9 mouse cellular contexts compared by ENCODE assay signal in genomic region chr10:31465840-31466541, GRCm38 (mm10). TPM values are rescaled to one million over a fixed set of nuclear protein-coding genes. Genes with fewer than 3 reads are reported as not detected.
DNase-seq lines count a peak whose midpoint lies in the region; ATAC-seq and TF ChIP-seq lines count a peak whose summit lies in the region.
"Had no signal": no experiment of that assay in that cellular context is flagged by ENCODE, and none has a peak within 500 bp of the region (broad histone marks: within the 10 kb centered on the region; RNA-seq: fewer than 3 reads in every experiment).

No protein-coding gene starts in this region.

- TF ChIP-seq EP300 in heart, postnatal 0 days (IDR thresholded peaks at IDR 0.05; ENCODE audit: low read depth) = no peak
- no peak for TF ChIP-seq EP300 in liver, postnatal 0 days (IDR thresholded peaks at IDR 0.05; ENCODE audit: low read depth)

- H3K4me3 ChIP-seq in heart, postnatal 0 days (ENCODE audit: low read depth, low read length) = no peak overlapping the region
- no peak overlapping the region for H3K4me3 ChIP-seq in liver, postnatal 0 days (ENCODE audit: low read depth, low read length)
- no peak overlapping the region for H3K4me3 ChIP-seq in liver, embryonic 11.5 days (ENCODE audit: low read depth, low read length)
- no peak overlapping the region for H3K4me3 ChIP-seq in embryonic facial prominence, embryonic 14.5 days (ENCODE audit: low read depth, low read length)
- no peak overlapping the region for H3K4me3 ChIP-seq in midbrain, postnatal 0 days (ENCODE audit: low read depth, low read length)
- H3K4me3 ChIP-seq: embryonic facial prominence, embryonic 13.5 days had no signal

- no peaks in the 10 kb centered on the region for H3K9me3 ChIP-seq in heart, postnatal 0 days (replicated peaks; ENCODE audit: control insufficient read depth, low read length)
- no peaks in the 10 kb centered on the region for H3K9me3 ChIP-seq in liver, postnatal 0 days (ENCODE audit: low read length)
- no peaks in the 10 kb centered on the region for H3K9me3 ChIP-seq in liver, embryonic 11.5 days (ENCODE audit: control insufficient read depth, low read length)
- no peaks in the 10 kb centered on the region for H3K9me3 ChIP-seq in embryonic facial prominence, embryonic 14.5 days (ENCODE audit: control insufficient read depth, low read length)
- H3K9me3 ChIP-seq in midbrain, postnatal 0 days (ENCODE audit: low read length) = no peaks in the 10 kb centered on the region
- H3K9me3 ChIP-seq: embryonic facial prominence, embryonic 13.5 days had no signal

- no peaks in the 10 kb centered on the region for H3K36me3 ChIP-seq in heart, postnatal 0 days (replicated peaks; ENCODE audit: control insufficient read depth, insufficient read depth, low read length)
- no peaks in the 10 kb centered on the region for H3K36me3 ChIP-seq in liver, postnatal 0 days (replicated peaks; ENCODE audit: insufficient read depth, low read length)
- H3K36me3 ChIP-seq in liver, embryonic 11.5 days (ENCODE audit: control insufficient read depth, insufficient read depth, low read length) = no peaks in the 10 kb centered on the region
- H3K36me3 ChIP-seq in embryonic facial prominence, embryonic 14.5 days (ENCODE audit: control insufficient read depth, insufficient read depth, low read length) = no peaks in the 10 kb centered on the region
- H3K36me3 ChIP-seq in midbrain, postnatal 0 days (ENCODE audit: insufficient read depth, low read length) = no peaks in the 10 kb centered on the region
- H3K36me3 ChIP-seq: embryonic facial prominence, embryonic 13.5 days had no signal

- H3K9ac ChIP-seq in heart, postnatal 0 days (replicated peaks; ENCODE audit: low read depth, low read length) = no peak overlapping the region
- no peak overlapping the region for H3K9ac ChIP-seq in liver, postnatal 0 days (replicated peaks)
- no peak overlapping the region for H3K9ac ChIP-seq in liver, embryonic 11.5 days (ENCODE audit: low read depth, low read length)
- no peak overlapping the region for H3K9ac ChIP-seq in embryonic facial prominence, embryonic 14.5 days (ENCODE audit: low read depth, low read length)
- no peak overlapping the region for H3K9ac ChIP-seq in midbrain, postnatal 0 days (replicated peaks; ENCODE audit: low read length, poor library complexity, severe bottlenecking)
- H3K9ac ChIP-seq: embryonic facial prominence, embryonic 13.5 days had no signal

- TF ChIP-seq CTCF in heart, postnatal 0 days (IDR thresholded peaks at IDR 0.05; ENCODE audit: low read depth) = peak; percentile 82
- TF ChIP-seq CTCF in liver, postnatal 0 days (IDR thresholded peaks at IDR 0.05; ENCODE audit: low read depth) = peak; percentile 71
- TF ChIP-seq CTCF in midbrain, postnatal 0 days (IDR thresholded peaks at IDR 0.05) = peak; percentile 95

- WGBS in heart, postnatal 0 days = 80% methylated on average over 6 of the region's 6 CpGs
- 77% methylated on average over 6 of the region's 6 CpGs for WGBS in liver, postnatal 0 days (ENCODE audit: insufficient replicate concordance)
- 82% methylated on average over 6 of the region's 6 CpGs for WGBS in liver, embryonic 11.5 days
- WGBS in embryonic facial prominence, embryonic 14.5 days = 59% methylated on average over 6 of the region's 6 CpGs
- 75% methylated on average over 6 of the region's 6 CpGs for WGBS in midbrain, postnatal 0 days

- no peak for ATAC-seq in heart, postnatal 0 days (ENCODE audit: insufficient read depth, low read depth)
- ATAC-seq in liver, postnatal 0 days = no peak
- ATAC-seq in liver, embryonic 11.5 days (replicated peaks; ENCODE audit: low FRiP score) = no peak
- peak; percentile 65; the same call in 1 of the 2 replicates for ATAC-seq in embryonic facial prominence, embryonic 14.5 days (ENCODE audit: low read depth)
- no peak for ATAC-seq in midbrain, postnatal 0 days (ENCODE audit: low FRiP score)

- H3K27me3 ChIP-seq in heart, postnatal 0 days (ENCODE audit: control insufficient read depth, insufficient read depth, low read length) = no peaks in the 10 kb centered on the region
- no peaks in the 10 kb centered on the region for H3K27me3 ChIP-seq in liver, postnatal 0 days (ENCODE audit: insufficient read depth, low read length)
- no peaks in the 10 kb centered on the region for H3K27me3 ChIP-seq in liver, embryonic 11.5 days (replicated peaks; ENCODE audit: control insufficient read depth, insufficient read depth, low read length)
- H3K27me3 ChIP-seq in embryonic facial prominence, embryonic 14.5 days (replicated peaks; ENCODE audit: control insufficient read depth, insufficient read depth, low read length) = no peaks in the 10 kb centered on the region
- H3K27me3 ChIP-seq in midbrain, postnatal 0 days (ENCODE audit: insufficient read depth, low read length) = no peaks in the 10 kb centered on the region
- H3K27me3 ChIP-seq: embryonic facial prominence, embryonic 13.5 days had no signal

- no peaks in the 10 kb centered on the region for H3K4me1 ChIP-seq in heart, postnatal 0 days (ENCODE audit: control insufficient read depth, insufficient read depth)
- no peaks in the 10 kb centered on the region for H3K4me1 ChIP-seq in liver, postnatal 0 days (ENCODE audit: insufficient read depth)
- no peaks in the 10 kb centered on the region for H3K4me1 ChIP-seq in liver, embryonic 11.5 days (replicated peaks; ENCODE audit: control insufficient read depth, insufficient read depth, low read length)
- no peaks in the 10 kb centered on the region for H3K4me1 ChIP-seq in embryonic facial prominence, embryonic 14.5 days (ENCODE audit: control insufficient read depth, insufficient read depth, low read length)
- H3K4me1 ChIP-seq in midbrain, postnatal 0 days (ENCODE audit: insufficient read depth, low read length) = no peaks in the 10 kb centered on the region

- no peak overlapping the region for H3K4me2 ChIP-seq in heart, postnatal 0 days (ENCODE audit: low read depth, low read length)
- H3K4me2 ChIP-seq in liver, postnatal 0 days (ENCODE audit: low read depth, low read length) = no peak overlapping the region
- no peak overlapping the region for H3K4me2 ChIP-seq in liver, embryonic 11.5 days
- no peak overlapping the region for H3K4me2 ChIP-seq in embryonic facial prominence, embryonic 14.5 days (ENCODE audit: low read depth, low read length)
- H3K4me2 ChIP-seq in midbrain, postnatal 0 days (ENCODE audit: low read depth, low read length, poor library complexity, severe bottlenecking) = no peak overlapping the region
- H3K4me2 ChIP-seq: embryonic facial prominence, embryonic 13.5 days had no signal

- no peak overlapping the region for H3K27ac ChIP-seq in heart, postnatal 0 days (ENCODE audit: low read depth)
- no peak overlapping the region for H3K27ac ChIP-seq in liver, postnatal 0 days (ENCODE audit: low read depth)
- H3K27ac ChIP-seq in liver, embryonic 11.5 days (ENCODE audit: low read depth, low read length) = no peak overlapping the region
- no peak overlapping the region for H3K27ac ChIP-seq in embryonic facial prominence, embryonic 14.5 days (replicated peaks; ENCODE audit: low read depth, low read length)
- no peak overlapping the region for H3K27ac ChIP-seq in midbrain, postnatal 0 days (ENCODE audit: low read depth, low read length)
- H3K27ac ChIP-seq: embryonic facial prominence, embryonic 13.5 days had no signal

- DNase-seq in heart, postnatal 0 days (ENCODE audit: low spot score) = peak; percentile 52
- no peak for DNase-seq in heart, postnatal 4 days
- no peak for DNase-seq in liver, postnatal 0 days
- DNase-seq in liver, embryonic 11.5 days (ENCODE audit: low spot score) = no peak
- peak; percentile 58 for DNase-seq in embryonic facial prominence, embryonic 14.5 days (ENCODE audit: low spot score)
- peak; percentile 72 for DNase-seq in midbrain, postnatal 0 days (ENCODE audit: low spot score)
- DNase-seq in gastrocnemius, adult 18-20 months (ENCODE audit: low spot score) = no peak
- no peak for DNase-seq in yolk sac, embryonic 10.5 days (ENCODE audit: low spot score)

RNA-seq across cellular contexts. Expression of gene Tpd52l1, which starts 20.2 kb away (rescaled TPM):
- 3.7 and 11.9 TPM in 2 replicates for total RNA-seq in heart, postnatal 0 days (2014; rRNA removed; ENCODE audit: low replicate concordance)
- 15.4 and 17.8 TPM in 2 replicates for polyA plus RNA-seq in heart, postnatal 0 days (2015; fragmentation: Nextera tagmentation; extraction: Ambion mirVana)
- total RNA-seq in heart, postnatal 4 days (2021) = 1 to 10 TPM; 7.4 to 8.9 TPM
- polyA plus RNA-seq in liver, postnatal 0 days (2015; fragmentation: Nextera tagmentation; extraction: Ambion mirVana) = 2.9 and 3.9 TPM in 2 replicates
- 5.0 and 6.5 TPM in 2 replicates for polyA plus RNA-seq in liver, embryonic 11.5 days (2014; fragmentation: Nextera tagmentation; extraction: Ambion mirVana)
- polyA plus RNA-seq in embryonic facial prominence, embryonic 14.5 days (2014; fragmentation: Nextera tagmentation; extraction: Ambion mirVana) = 36.3 and 41.4 TPM in 2 replicates
- 30.1 and 30.2 TPM in 2 replicates for total RNA-seq in midbrain, postnatal 0 days (2014; rRNA removed)
- polyA plus RNA-seq in midbrain, postnatal 0 days (2015; fragmentation: Nextera tagmentation; extraction: Ambion mirVana) = 82.7 and 87.9 TPM in 2 replicates
- 10 to 100 TPM; 34.1 to 40.9 TPM for total RNA-seq in gastrocnemius, adult 18-20 months (2021)

Comparison
In these comparisons a context has a peak if more than half of its experiments do, and no peak if none do; other contexts are left out.
1. DNase-seq: peak in heart, postnatal 0 days (single experiment), embryonic facial prominence, embryonic 14.5 days (single experiment) and midbrain, postnatal 0 days (single experiment); none in heart, postnatal 4 days (single experiment), liver, postnatal 0 days (single experiment), liver, embryonic 11.5 days (single experiment), gastrocnemius, adult 18-20 months (single experiment) and yolk sac, embryonic 10.5 days (single experiment).
2. Peak in every context shown above with its lines, with median percentiles within 50 percentile points of each other: CTCF ChIP-seq.